Mouse (Mus musculus) intestine, postnatal 0 days (tissue): ENCODE results near the gene Pde4dip. TPM values are rescaled to one million over a fixed set of nuclear protein-coding genes. Genes with fewer than 3 reads are reported as not detected.
A peak's percentile ranks its signal among the peaks of the same experiment; 100 is the strongest.

Experiments
- ATAC-seq: fragments of 200-750 bp; cut with Nextera tagmentation; 2 replicates; pipeline ENCODE4 v1.8.0; 2017; ENCODE audit warnings: mild to moderate bottlenecking, moderate TSS enrichment, moderate library complexity
- H3K27ac ChIP-seq: fragments of 300-500 bp; sonication (generic); 2 replicates; pipeline ENCODE4 v1.5.1; 2014; ENCODE audit warnings: mild to moderate bottlenecking, low read depth, low read length, moderate library complexity
- H3K27me3 ChIP-seq: fragments of 300-500 bp; sonication (generic); replicated peaks from 2 replicates; pipeline ENCODE4 v1.6.1; 2014; ENCODE audit warnings: low read length, mixed read lengths; ENCODE audit not compliant: control insufficient read depth, insufficient read depth
- H3K36me3 ChIP-seq: fragments of 300-500 bp; sonication (generic); 2 replicates; pipeline ENCODE4 v1.6.1; 2014; ENCODE audit warnings: mild to moderate bottlenecking, moderate library complexity; ENCODE audit not compliant: control insufficient read depth, insufficient read depth
- H3K4me1 ChIP-seq: fragments of 300-500 bp; sonication (generic); replicated peaks from 2 replicates; pipeline ENCODE4 v1.6.1; 2014; ENCODE audit warnings: antibody characterized with exemption, low read length, mixed read lengths; ENCODE audit not compliant: control insufficient read depth, insufficient read depth
- H3K4me2 ChIP-seq: fragments of 300-500 bp; sonication (generic); replicated peaks from 2 replicates; pipeline ENCODE4 v1.6.1; 2014; ENCODE audit warnings: low read depth, mild to moderate bottlenecking, moderate library complexity
- H3K4me3 ChIP-seq: fragments of 300-500 bp; sonication (generic); 2 replicates; pipeline ENCODE4 v1.5.1; 2014; ENCODE audit warnings: low read depth, low read length
- H3K9ac ChIP-seq: fragments of 300-500 bp; sonication (generic); 2 replicates; pipeline ENCODE4 v1.6.1; 2014; ENCODE audit warnings: mild to moderate bottlenecking, low read depth, low read length
- H3K9me3 ChIP-seq: fragments of 300-500 bp; sonication (generic); 2 replicates; pipeline ENCODE4 v1.6.1; 2016; ENCODE audit warnings: mixed run types; ENCODE audit not compliant: control insufficient read depth
- CTCF ChIP-seq: sonication (generic); IDR thresholded peaks from 2 replicates; pipeline ENCODE4 v1.5.1; 2016; ENCODE audit warnings: low read depth, mild to moderate bottlenecking, control low read depth, antibody characterized with exemption, moderate library complexity
- WGBS: fragments of 180-500 bp; shearing (Covaris S2); extraction: QIAGEN DNeasy Blood & Tissue Kit; methylation state at CpG from one replicate; pipeline ENCODE4 v1.1.7; 2014; 5-methylcytosine and 5-hydroxymethylcytosine counted together
- polyA plus RNA-seq: library from polyadenylated mRNA; unstranded; fragments of >200 nt; fragmentation: Nextera tagmentation; extraction: Ambion mirVana; gene quantifications from 2 replicates; pipeline ENCODE4 v1.2.1, GENCODE M21; 2015

The Pde4dip gene
- polyA plus RNA-seq, 1 experiment from 2014 or later = 10.0 TPM

- WGBS = 79% methylated on average over 12 of the region's 12 CpGs
- no peak overlapping the region for H3K9ac ChIP-seq
- TF ChIP-seq CTCF = no peak
- no peaks in the 10 kb centered on the region for H3K4me1 ChIP-seq
- H3K27me3 ChIP-seq = no peaks in the 10 kb centered on the region
- H3K4me3 ChIP-seq = no peak overlapping the region
- no peak for ATAC-seq
- H3K36me3 ChIP-seq = no peaks in the 10 kb centered on the region; the same call in 1 of the 2 replicates
- H3K9me3 ChIP-seq = no peaks in the 10 kb centered on the region
- H3K27ac ChIP-seq = no peak overlapping the region
- peak overlapping the region; percentile 53 for H3K4me2 ChIP-seq
These were observed 197.0 kb downstream of the Pde4dip start for GRCm38 (mm10) chr3:97691443-97692017.

- Histone ChIP-seq H3K36me3 (no peaks in the 10 kb centered on the region; the same call in 1 of the 2 replicates), H3K4me1 (no peaks in the 10 kb centered on the region), H3K27me3 (no peaks in the 10 kb centered on the region), H3K27ac (no peak overlapping the region), H3K9me3 (no peaks in the 10 kb centered on the region), H3K4me2 (peak overlapping the region; percentile 53), H3K9ac (no peak overlapping the region), H3K4me3 (no peak overlapping the region)
- ATAC-seq = no peak
- no peak for TF ChIP-seq CTCF
- 38% methylated on average over 7 of the region's 7 CpGs for WGBS
These were observed 197.9 kb downstream of the Pde4dip start for GRCm38 (mm10) chr3:97690590-97690989.

GRCm38 (mm10) chr3:97689289-97689688 is 199.2 kb downstream of the Pde4dip start:
- Histone ChIP-seq H3K36me3 (no peaks in the 10 kb centered on the region; the same call in 1 of the 2 replicates), H3K27me3 (no peaks in the 10 kb centered on the region), H3K9ac (no peak overlapping the region), H3K9me3 (no peaks in the 10 kb centered on the region), H3K27ac (no peak overlapping the region), H3K4me3 (no peak overlapping the region), H3K4me1 (no peaks in the 10 kb centered on the region), H3K4me2 (no peak overlapping the region)
- WGBS = 69% methylated on average over 2 of the region's 2 CpGs
- no peak for TF ChIP-seq CTCF
- no peak for ATAC-seq

- H3K4me1 ChIP-seq = peaks cover 6% of the 10 kb centered on the region; the same call in 1 of the 2 replicates
- H3K27ac ChIP-seq = no peak overlapping the region
- no peak overlapping the region for H3K4me2 ChIP-seq
- 81% methylated on average over 4 of the region's 4 CpGs for WGBS
- no peaks in the 10 kb centered on the region for H3K9me3 ChIP-seq
- no peak overlapping the region for H3K9ac ChIP-seq
- no peak overlapping the region for H3K4me3 ChIP-seq
- H3K27me3 ChIP-seq = no peaks in the 10 kb centered on the region
- no peaks in the 10 kb centered on the region for H3K36me3 ChIP-seq
- TF ChIP-seq CTCF = no peak
- no peak for ATAC-seq
These were observed 202.0 kb downstream of the Pde4dip start for GRCm38 (mm10) chr3:97686372-97687117.

GRCm38 (mm10) chr3:97683560-97684195 is 204.8 kb downstream of the Pde4dip start:
- Histone ChIP-seq H3K27me3 (no peaks in the 10 kb centered on the region), H3K36me3 (no peaks in the 10 kb centered on the region), H3K4me2 (peak overlapping the region; percentile 48), H3K4me3 (peak overlapping the region; percentile 7; the same call in 1 of the 2 replicates), H3K27ac (no peak overlapping the region), H3K9me3 (no peaks in the 10 kb centered on the region), H3K9ac (no peak overlapping the region), H3K4me1 (peaks cover 6% of the 10 kb centered on the region; the same call in 1 of the 2 replicates)
- peak; percentile 63 for ATAC-seq
- TF ChIP-seq CTCF = no peak
- 12% methylated on average over 16 of the region's 16 CpGs for WGBS

- no peaks in the 10 kb centered on the region for H3K36me3 ChIP-seq
- peak overlapping the region; percentile 78 for H3K4me2 ChIP-seq
- H3K27me3 ChIP-seq = no peaks in the 10 kb centered on the region
- H3K9ac ChIP-seq = no peak overlapping the region
- no peaks in the 10 kb centered on the region for H3K9me3 ChIP-seq
- peaks cover 6% of the 10 kb centered on the region; the same call in 1 of the 2 replicates for H3K4me1 ChIP-seq
- WGBS = 36% methylated on average over 5 of the region's 5 CpGs
- no peak for ATAC-seq
- no peak for TF ChIP-seq CTCF
- H3K4me3 ChIP-seq = peak overlapping the region; percentile 37; the same call in 1 of the 2 replicates
- no peak overlapping the region for H3K27ac ChIP-seq
These were observed 205.9 kb downstream of the Pde4dip start for GRCm38 (mm10) chr3:97682576-97682975.
